Mouse (Mus musculus): ENCODE measurements around the gene Alg9.

Alg9 gene

DNA sequence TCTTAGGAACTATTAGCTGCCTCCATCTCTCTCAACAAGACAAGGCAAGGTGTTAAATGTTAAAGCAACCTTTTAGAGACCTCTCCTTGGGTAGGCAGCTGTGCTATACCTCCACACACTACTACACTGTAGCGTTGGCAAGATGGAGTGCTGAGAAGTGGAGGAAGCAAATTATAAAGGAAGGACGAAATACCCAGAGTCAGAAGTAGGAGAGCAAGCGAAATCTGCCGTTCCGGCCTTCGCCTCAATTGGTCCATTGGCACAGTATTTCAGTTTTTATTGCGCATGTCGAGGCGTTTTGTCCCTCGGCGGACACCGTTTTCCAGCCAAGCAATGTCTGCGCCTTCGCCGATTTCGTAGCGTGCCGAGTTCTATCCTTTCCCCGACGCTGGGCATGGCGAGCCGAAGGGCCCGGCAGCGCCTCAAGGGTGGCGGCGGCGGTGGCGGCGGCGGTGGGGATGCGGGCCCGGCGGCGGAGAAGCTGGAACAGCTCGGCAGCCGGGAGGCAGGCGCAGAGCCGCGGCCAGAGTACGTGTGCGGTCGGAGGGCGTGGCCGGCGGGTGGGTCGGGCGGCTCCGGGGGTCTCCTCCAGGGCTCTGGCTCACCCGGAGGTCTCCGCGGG is at the start of gene Alg9, which contains the start of gene 1110032A03Rik:
TSS of gene Alg9 (plus strand) at position 29 of the 622 bp plus-strand sequence.
TSS of gene 1110032A03Rik (minus strand) at position 530 of the 622 bp plus-strand sequence.
- DNase-seq (ENCODE audit: low read depth, low spot score): peak; percentile 92

DNA sequence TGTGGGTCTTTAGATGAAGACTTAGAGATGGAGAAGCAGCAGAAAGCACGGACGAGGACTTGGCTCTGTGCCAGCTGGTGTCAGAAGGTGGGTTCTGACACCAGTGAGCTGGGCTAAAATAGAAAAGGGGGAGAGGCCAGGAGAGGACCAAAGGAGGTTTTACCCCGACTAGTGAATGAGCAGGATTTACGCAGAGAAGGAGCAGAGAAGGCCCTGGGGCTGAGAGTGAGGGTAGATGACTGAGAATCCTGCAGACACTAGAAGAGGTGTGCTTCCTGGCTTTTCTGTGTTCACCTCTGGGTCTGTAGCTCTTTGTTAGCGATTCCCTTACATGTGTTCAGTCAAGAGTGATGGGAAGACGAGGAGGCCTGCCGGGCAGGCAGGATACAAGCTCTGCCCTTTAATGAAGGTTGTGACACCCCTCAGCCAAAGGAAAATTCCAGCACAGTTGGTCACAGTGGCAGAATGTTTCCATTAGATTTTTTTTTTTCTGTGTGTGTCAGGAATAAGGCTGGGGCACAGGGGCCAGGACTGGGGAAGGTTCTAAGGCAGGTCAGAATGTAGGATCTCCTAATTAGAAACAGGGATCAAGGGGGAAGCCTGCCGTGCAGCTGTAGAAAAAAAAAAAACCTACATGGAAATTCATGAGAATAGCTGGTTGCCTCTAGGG is 48.8 kb upstream of the Alg9 start:
- DNase-seq (ENCODE audit: low read depth, low spot score): peak; percentile 61

DNA sequence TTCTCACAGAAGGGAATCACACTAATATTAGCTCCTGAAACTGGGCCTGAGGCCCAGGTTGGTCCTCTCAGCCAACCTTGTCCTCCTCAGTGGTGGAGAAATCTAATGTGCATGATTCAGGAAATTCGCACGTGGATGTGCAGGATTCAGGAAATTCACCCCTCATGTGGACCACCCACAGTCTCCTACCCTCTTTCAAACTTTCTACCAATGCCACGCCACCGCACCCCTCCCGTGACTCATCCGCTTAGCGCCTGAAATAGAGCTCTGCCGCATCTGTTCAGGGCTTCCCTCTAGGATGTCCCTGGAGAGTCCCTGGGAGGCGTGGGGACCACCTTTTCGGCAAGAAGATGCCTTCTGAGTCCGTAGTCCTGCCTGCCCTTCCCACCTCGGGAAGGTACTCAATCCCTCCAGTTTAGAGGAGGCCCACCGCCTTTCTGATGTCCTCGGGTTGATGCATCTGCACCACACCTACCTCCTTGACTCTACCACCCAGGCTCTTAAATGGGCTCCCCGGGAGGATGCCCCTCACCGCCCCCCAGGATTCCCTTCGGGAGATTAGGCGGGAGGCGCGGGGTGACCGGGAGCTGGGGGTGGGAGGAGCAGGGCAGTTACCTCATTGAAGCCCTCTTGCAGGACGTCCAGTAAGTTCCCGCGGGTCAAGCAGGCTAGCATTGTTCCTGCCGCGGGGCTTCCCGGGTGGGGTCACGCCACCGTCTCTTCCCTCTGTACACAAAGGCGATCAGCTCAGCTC is 47.5 kb upstream of the Alg9 start:
- DNase-seq (ENCODE audit: low read depth, low spot score): peak; percentile 59

DNA sequence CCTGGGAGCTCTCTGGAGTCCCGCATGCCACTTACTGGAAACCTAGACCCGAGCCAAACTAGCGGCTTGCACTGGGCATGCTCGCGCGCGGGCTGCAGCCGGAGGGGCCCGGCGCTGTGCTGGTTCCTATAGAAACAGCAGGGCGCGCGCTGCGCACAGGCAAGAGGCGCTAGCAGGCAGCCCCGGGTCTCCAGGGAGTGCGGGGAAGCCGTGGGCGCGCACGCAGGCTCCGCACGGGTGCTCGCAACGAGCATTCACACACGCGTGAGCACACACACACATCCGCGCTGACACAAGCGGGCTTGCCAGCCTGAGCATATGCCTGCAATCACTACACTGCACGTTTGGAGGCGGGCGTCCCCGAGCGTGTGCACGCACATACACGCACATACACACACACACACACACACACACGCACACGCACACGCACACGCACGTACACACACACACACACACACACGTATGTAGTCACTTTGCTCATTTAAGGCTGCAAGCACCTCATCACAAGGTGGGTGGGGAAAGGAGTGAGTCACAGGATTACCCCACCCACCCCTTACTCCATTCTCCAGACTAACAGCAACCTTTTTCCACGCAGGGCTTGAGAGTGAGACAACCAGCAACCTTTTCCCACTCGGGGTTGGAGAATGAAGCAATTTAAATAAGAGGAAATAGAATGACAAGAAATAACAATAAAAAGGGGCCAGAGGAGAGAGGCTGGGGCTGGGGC is 46.7 kb upstream of the Alg9 start:
- peak; percentile 87 for DNase-seq (ENCODE audit: low read depth, low spot score)

GRCm38 (mm10) chr9:50729600-50729999 is 45.2 kb upstream of the Alg9 start:
- no peak for DNase-seq (ENCODE audit: low read depth, low spot score)

DNA sequence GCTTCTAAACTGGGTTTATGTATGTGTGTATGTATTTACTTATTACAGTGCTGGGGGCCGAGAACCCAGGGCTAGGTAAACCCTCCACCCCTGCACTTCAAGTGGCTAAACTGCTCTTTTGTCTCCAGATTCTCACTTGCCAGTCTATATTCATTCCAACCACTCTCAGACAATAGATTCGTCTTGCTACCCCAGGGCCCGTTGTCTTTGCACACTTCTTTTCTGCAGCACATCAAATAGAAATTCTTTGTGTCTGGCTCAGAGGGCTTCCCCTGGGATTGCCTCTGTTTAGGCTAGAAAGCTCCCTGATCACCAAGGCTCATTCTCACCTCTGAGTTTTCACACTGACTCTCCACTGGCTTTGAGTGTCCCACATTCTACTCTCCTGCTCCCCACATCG is 42.3 kb upstream of the Alg9 start:
- no peak for DNase-seq (ENCODE audit: low read depth, low spot score)

GRCm38 (mm10) chr9:50734989-50735388 is 39.8 kb upstream of the Alg9 start:
- DNase-seq (ENCODE audit: low read depth, low spot score): peak; percentile 69

- DNase-seq (ENCODE audit: low read depth, low spot score): peak; percentile 93
Measured at GRCm38 (mm10) chr9:50738914-50739870, 35.6 kb upstream of the Alg9 start, which contains the start of gene Dixdc1. Gene Dixdc1 (minus strand): TSS chr9:50739517.

GRCm38 (mm10) chr9:50740867-50741784 is 33.7 kb upstream of the Alg9 start:
- DNase-seq (ENCODE audit: low read depth, low spot score): no peak

DNA sequence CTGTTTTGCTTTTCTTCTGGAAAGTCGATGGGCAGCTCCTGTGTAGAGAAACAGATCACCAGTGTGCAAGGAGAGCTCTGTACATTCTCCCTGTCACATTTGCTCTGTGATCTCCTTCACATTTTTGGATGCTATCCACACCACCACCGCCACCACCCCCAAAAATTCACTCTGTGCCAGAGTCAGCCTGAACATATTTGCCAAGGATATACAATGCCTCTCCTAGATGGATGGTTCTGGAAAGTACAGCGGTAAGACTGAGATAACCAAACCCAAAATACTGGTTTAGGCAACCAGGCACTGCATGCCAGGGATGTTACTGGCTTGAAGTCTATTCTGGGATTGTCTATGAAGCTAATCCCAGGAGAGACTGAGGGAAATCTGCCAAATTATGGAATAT is 32.6 kb upstream of the Alg9 start:
- no peak for DNase-seq (ENCODE audit: low read depth, low spot score)

DNA sequence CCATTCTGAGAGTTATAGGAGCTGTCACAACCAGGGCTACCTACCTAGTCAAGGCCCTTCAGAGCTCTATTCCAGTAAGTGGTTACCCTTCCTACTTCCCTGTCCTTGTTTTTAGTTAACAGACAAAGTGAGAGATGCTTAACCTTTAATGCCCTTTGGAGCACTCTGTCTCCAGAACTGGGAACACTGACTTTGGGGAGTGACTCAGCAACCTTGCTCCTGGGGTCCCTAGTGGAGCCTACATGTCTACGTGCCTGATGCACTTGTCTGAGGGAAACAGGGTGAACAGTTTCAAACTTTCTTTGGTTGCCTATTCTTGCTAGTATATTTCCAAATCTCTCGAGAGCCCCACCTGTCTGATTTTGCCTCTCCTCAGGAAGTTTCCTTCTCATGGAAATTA is 32.1 kb upstream of the Alg9 start:
- no peak for DNase-seq (ENCODE audit: low read depth, low spot score)

GRCm38 (mm10) chr9:50745806-50746205 is 29.0 kb upstream of the Alg9 start:
- no peak for DNase-seq (ENCODE audit: low read depth, low spot score)

DNA sequence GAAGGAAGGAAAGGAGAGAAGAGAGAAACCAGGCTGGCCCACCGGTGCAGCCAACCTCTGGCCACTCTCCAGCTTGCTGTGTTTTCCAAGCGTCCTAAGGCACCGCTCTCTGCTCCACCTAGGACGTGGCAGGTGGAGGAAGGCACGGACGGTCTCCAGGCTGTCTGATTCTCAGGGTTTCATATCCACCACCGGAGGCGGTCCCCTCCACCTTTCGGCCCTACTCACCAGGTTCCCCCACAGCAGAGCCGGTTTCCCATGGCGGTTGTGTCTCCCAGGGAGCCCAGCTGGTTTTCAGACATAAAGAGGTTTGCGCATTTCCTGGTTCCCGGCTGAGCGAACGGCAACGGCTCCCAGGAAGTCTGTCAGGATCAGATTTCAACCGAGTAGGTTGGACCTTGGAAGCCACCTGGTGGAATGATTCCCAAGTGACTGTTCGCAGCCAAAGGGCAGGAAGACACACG is 28.6 kb upstream of the Alg9 start, which contains the start of gene 2310030G06Rik:
TSS of gene 2310030G06Rik (minus strand) at position 323 of the 464 bp plus-strand sequence.
- DNase-seq (ENCODE audit: low read depth, low spot score): peak; percentile 52

- no peak for DNase-seq (ENCODE audit: low read depth, low spot score)
Measured at GRCm38 (mm10) chr9:50750706-50751105, 24.1 kb upstream of the Alg9 start.

GRCm38 (mm10) chr9:50751323-50751722 is 23.5 kb upstream of the Alg9 start, which contains the start of gene Cryab:
Gene Cryab (plus strand): TSS chr9:50751325.
- no peak for DNase-seq (ENCODE audit: low read depth, low spot score)

GRCm38 (mm10) chr9:50752054-50752602 is 22.7 kb upstream of the Alg9 start, which contains the start of gene Hspb2:
Gene Hspb2 (minus strand): TSS chr9:50752354.
- DNase-seq (ENCODE audit: low read depth, low spot score): no peak

- DNase-seq (ENCODE audit: low read depth, low spot score): no peak
Measured at GRCm38 (mm10) chr9:50752784-50753615, 21.8 kb upstream of the Alg9 start.

GRCm38 (mm10) chr9:50753947-50754346 is 20.9 kb upstream of the Alg9 start:
- no peak for DNase-seq (ENCODE audit: low read depth, low spot score)

Data from mesoderm, embryonic 11.5 days (tissue).